Mouse (Mus musculus) gastrocnemius, postnatal 36 days (tissue): ENCODE results near the gene Atp1a1. TPM values are rescaled to one million over a fixed set of nuclear protein-coding genes. Genes with fewer than 3 reads are reported as not detected.

Experiments used
- DNase-seq, 2 experiments: peaks; one replicate each; pipeline ENCODE4 v3.0.0; 2022
- intact Hi-C: fragments of 180-260 bp; cut with DNase I; formaldehyde crosslinking; loops from one replicate; pipeline ENCODE4 v1.15.1; 2025
- total RNA-seq, 2 experiments: library from RNA; stranded (reverse); gene quantifications; 2 replicates each; pipeline ENCODE4 v1.2.3; 2021

Atp1a1 gene
- total RNA-seq, 2 experiments from 2014 or later, result 56.5 to 60.1 TPM

DNA sequence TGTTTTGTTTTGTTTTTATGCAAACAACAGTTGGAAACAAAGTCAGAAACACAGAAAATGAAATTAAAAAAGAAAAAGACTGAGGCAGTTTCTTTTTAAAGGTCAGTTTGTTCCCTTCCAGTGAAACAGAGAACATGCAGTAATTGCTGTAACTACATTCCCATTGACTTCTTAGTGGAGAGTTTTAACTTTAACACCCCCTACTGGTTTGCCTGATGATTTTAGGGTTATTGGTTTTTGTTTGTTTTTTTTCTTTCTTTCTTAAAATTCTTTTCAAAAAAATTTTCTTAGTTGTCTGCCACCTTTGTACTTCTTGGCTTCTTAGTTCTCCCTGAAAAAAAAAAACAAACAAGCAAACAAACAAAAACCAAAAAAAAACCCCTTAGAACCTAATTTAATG, 12.5 kb upstream of the Atp1a1 start:
- no peak for DNase-seq
- intact Hi-C loops, result loop anchor here (10.0 kb wide), 1 partner anchor 188 kb away; no protein-coding TSS in a partner anchor

DNA sequence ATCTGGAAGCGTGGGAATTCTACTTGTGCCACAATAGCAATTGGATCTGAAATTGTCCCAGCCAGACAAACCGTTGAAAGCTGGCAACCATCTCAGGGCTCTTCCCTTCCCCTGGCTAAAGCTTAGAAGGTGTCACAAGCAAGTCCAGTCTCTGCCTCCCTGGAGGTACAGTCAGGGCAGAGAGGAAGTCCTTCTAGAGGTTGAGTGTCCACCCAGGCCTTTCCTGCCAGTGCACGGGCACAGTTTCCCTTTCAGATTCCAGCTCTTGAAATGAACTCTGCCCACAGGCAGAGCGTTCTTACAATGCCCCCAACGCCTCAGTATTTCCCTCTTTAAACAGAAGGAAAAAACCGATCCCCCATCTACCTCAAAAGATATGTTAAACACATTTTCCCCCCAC, 11.4 kb upstream of the Atp1a1 start:
- no peak for DNase-seq
- intact Hi-C loops, result loop anchor here (10.0 kb wide), 1 partner anchor 189 kb away; no protein-coding TSS in a partner anchor

DNA sequence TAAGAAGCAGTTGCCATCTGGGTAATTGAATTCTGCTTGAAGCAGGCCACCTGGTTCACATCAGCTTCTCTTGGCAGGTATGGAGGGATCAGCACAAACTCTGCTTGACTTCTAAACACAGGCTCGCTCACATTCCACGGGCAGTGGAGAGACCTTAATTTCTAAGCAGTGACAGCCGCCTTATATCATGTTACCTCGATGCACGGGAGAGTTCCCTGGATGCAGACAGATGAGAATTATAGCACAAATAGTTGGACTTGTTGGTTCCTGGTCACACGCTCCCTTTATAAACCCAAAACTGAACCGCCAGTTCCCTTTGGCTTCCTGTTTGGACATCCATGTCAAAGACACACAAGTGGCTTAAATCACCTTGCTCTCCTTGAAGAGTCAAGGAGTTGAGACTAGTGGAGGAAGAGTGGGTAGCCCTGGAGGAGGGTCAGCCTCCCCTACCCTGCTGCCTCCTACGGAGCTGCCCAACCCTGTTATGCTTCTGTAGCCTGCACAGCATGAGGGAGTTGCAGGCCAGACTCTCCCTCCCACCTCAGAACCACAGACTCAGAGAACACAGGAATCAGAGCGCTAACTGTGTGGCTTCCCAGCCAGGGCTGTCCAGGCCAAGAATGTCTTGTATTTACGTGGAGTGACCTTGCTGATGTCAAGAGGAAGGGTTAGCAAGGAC, 7.5 kb upstream of the Atp1a1 start:
- intact Hi-C loops, result loop anchor here (10.0 kb wide), 1 partner anchor 193 kb away; no protein-coding TSS in a partner anchor

DNA sequence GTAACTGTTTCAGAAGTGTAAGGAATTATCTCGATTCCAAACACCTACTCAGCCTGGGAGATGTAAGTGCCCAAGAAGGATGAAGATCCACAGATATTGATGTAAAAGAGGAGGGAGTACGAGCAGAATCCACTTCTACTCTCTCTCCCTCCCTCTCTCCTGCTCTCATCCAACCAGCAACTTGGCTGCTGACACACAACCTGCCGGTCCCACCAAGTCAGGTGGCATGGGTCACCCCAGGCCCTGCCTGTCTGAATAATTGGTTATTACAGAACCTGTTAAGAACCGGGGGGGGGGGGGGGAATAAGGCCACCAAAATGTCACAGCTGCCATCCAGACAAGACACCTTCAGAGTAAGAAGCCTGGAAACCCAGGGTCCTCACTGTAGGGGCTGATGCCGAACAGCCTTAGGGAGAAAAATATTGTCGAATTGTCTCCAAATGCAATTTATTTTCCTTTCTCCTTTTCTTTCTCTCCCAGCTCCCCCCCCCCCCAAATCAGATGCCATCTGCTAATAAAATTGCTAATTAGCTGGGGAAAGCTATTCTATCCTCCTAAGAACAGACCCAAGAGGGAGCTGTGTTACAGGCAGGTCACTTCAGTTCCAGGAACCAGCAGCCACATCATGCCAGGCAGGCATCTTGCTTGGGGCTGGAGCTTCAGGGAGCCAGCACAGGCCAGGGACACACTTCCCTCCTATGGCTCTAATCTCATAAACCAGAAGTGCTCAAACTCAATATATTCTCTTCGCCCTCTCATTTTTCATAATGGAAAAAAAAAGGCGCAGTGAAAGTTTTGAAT, 6.7 kb upstream of the Atp1a1 start:
- no peak for DNase-seq
- intact Hi-C loops, result loop anchor here (10.0 kb wide), 1 partner anchor 194 kb away; no protein-coding TSS in a partner anchor

More for the DNA sequence above, 7.5 kb upstream of the Atp1a1 start:
- no peak for DNase-seq

DNA sequence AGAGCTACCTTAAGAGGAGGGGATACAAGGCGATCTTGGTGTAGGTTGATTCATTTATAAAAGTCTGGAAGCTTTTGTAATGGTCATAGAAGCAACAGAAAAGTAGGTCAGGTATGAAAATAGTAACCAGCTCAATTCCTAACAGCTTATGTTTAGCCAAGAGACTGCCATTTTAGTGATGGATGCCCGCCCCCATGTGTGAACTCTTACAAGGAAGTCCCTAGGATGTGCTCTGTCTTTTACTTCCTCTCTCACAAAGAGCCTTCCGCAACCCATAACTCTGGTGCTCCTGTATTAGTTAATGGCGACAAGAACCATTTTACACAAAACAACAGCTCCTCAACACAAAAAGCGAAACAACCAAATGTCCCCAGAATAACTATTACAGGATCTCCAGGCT, 4.8 kb upstream of the Atp1a1 start:
- no peak for DNase-seq
- intact Hi-C loops, result no loop called here

DNA sequence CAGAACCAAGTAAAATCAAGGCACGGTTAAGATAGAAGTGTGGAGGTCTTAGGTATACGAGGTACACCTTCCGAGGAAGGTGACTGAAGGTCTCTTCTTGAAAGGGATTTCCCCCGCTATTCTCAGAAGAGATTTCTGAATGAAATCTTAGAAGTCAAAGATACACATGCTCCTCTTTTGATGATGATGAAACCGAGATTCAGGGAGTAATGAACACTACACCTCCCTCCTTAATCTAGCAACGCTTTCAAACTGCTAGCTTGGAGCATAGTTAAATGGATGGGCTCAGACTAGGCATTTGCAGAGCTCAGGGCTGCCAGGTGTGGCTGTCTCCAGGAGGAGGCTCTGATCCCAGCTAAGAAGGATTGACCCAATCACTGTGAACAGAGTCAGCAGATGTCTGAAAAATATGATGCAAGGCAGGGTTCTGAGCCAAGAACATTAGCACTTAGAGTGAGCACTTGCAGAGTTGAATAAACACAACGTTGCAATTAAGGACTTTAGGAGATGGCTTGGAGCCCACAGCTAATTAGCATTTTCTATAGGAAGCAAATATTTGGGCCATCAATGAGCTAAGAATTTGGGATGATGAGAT, 2.5 kb upstream of the Atp1a1 start:
- intact Hi-C loops, result no loop called here
- DNase-seq, result no peak

DNA sequence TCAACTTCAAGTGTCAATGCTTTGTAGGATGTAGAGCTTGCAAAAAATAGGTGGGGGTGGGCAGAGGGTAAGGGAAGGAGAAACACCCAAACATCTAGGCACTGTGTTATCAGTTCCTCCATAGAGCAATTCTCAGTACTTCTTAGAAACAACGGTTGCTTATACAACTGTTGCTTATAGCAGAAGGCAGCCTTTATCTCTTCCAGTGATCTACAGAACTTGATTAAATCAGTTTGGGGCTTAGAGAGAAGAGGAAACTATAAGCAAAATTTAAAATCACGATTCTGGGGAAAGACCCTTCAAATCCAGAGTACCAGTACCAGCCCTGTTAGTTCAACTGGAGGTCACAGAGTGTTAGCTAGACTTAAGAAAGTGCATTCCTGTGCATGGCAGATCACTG, 1.2 kb upstream of the Atp1a1 start:
- DNase-seq, result no peak

DNA sequence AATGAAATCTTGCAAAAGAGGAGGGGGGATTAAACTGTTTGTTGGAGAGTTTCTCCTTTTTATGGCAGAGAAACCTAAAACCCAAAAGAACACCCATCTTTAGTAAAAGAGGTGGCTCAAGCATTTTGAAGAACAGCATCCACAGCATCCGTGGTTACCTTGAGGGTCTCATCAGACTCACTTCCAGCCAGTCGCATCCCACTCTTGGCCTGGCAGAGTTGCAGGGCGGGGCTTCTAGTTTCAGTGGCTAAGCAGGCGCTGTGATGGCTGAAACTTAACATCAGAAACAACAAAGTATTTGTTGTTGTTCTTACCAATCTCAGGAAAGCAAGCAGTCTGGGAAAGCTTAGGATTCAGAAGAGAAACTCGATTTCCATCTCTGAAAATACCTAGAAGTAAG, 807 bp upstream of the Atp1a1 start:
- no peak for DNase-seq
- intact Hi-C loops, result no loop called here

More for the DNA sequence above, 1.2 kb upstream of the Atp1a1 start:
- intact Hi-C loops, result no loop called here

DNA sequence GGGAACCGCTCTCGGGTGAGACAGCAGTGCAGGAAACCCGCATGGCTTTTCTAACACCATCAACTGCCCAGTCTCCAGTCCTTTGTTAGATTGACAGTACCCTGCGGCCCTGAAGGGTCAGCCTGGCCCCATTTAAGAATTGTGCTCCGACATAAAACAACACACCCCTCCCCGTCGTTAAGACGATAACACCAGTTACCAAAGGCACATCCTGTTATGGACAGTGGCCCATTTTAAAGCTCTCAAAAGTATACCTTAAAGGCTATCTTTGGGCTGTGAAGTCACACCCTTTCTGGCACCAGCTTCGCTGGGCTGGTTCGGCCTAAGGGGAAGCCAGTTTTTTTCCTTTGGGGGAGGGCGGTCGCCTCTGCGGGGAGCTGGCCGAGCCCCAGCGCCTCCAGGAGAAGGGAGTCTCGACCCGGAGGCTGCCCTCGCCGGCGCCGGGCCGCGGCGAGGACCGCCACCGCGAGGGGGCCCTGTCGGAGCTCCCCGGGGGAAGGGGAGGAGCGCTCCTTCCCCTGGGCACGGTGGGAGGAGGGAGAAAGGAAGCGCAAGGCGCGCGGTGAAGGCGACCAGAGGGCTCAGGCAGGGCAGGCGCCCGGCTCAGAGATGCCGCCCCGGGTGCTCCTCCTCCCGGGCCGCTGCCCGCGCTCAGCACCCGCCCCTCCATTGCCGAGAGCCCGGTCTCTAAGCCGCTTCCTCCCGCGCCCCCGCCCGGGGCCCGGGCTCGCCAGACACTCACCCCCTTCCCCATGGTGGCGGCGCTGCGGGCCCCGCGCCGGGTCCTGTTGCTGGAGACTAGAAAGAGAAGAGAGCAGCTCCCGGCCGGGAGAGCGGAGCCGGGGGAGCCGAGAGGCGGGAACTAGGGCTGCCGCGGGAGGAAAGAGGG, 579 bp downstream of the Atp1a1 start:
- peak; percentile 69 to 78 for DNase-seq
- intact Hi-C loops, result loop anchor here (5.0 kb wide), 2 partner anchors 52 to 97 kb away; no protein-coding TSS in a partner anchor

DNA sequence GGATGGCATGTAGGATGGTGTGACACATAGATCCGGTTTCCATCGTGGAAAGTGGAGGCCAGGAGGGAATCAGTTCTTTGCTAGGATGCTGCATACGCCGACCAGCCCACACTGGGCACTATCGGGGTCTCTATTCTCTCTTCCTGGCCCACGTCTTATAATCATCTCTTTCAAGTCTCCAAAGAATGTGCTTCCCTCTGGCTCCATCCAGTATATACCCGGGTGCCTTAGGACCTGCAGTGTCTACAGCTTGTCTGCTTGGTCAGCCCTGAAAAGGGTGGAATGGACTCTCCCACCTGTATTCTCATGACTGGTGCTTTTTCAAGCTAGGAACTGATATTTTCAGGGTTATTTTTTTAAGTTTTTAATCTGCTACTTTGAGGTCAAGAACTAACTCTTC, 1.3 kb downstream of the Atp1a1 start:
- DNase-seq, result no peak
- intact Hi-C loops, result loop anchor here (5.0 kb wide), 2 partner anchors 51 to 96 kb away; no protein-coding TSS in a partner anchor

DNA sequence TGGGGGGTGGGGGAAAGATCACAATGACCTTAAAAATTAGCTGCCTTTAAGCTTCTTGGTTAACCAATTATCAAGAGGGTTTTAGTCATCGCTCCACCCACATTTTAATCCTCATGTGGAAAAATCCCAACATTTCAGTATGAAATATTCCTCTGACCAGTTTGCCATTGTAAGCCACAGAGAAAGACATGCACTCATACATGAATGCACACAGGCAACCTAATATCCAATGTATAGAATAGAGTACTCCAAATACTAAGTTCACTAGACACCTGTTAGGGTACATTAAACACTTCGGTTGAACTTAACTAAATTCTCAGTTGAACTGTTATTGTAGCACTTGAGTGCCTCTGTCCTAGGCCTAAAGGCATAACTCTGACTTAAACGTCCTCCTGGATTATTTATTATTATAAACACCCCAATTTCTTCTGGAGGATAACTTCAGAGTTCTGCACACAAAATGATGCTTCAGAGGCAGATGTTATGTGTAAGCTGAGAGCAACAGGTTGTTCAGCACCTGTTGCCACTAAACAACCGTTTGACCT, 1.9 kb downstream of the Atp1a1 start:
- no peak for DNase-seq
- intact Hi-C loops, result loop anchor here (5.0 kb wide), 2 partner anchors 50 to 95 kb away; no protein-coding TSS in a partner anchor

DNA sequence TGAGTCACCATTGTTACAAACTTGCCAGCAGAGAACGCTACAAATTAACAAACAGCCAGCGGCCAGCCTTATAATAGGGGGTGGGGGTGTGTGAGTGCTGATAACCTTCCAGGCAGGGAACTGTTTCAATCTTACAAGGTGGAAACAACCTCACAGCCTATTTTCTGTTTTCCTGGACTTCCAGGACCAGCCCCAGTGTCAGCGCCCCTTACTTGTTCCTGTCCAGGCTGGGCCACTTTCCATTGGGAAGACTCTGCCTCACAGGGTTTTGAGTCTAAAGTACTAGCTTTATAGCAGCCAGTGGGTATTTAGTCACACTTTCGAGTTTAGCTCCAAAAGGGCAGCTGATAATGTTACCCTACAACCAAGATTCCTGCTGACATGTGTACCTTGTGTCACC, 2.8 kb downstream of the Atp1a1 start:
- intact Hi-C loops, result loop anchor here (5.0 kb wide), 2 partner anchors 49 to 94 kb away; no protein-coding TSS in a partner anchor
- DNase-seq, result no peak

DNA sequence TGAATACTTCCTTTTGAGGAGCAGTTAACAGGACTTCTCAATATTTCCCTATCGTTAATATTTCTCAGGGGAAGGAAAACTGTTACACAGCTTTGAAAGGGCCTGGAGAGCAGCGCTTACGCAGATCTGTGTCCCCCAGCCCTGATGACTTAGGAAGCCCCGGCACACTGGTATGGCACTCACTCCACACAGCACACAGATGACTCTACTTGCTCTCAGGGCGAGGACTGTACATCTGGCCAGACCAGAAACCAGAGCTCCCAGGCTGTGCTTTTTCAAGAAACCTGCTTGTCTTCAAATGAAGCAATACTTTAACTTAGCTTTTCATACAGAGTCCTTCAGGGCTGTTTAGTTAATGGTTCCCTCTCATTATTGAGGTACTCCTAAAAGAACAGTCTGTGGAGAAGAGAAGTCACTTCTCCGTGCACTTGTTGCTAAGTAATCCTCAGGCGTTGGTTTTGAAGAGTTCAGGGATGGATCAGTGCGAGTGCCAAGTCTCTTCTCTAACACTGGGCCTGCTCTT, 3.4 kb downstream of the Atp1a1 start:
- intact Hi-C loops, result loop anchor here (5.0 kb wide), 2 partner anchors 49 to 94 kb away; no protein-coding TSS in a partner anchor

DNA sequence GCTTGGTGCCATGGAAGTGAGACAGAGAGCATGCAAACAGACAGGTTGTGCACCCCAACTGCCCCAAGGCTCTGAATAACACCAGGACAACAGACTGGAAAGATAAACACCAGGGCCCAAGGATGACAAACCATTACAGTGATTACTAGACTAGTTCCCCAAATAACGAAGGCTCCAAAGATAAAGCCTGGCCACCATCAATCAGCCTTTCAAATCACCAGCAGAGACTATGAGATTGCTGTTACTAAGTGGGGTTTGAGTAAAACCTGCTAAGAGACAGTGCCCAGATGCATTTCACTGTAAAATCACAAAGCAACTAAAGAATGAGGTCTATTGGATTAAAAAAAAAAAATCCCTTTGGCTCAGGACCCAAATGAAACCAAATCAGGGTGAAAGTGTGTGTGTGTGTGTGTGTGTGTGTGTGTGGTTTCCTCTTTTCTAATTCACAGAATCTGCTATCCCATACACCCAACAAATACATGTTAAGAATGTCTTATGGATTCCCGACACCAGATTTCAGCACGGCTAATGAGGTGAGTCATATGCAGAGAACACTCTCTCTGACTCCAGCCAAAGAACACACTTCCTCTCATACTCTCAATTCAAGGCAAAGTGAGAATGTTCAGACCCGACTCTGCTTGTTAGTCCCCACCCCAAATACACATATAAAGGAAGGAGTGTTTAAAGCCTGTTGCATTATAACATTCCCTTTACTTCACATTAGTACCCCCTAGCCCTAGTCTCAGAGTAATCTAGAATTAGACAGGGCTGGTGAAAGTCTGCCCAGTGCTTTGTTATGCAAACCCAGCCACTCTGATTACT, 4.4 kb downstream of the Atp1a1 start:
- intact Hi-C loops, result loop anchor here (5.0 kb wide), 2 partner anchors 48 to 93 kb away; no protein-coding TSS in a partner anchor
- no peak for DNase-seq

More for the DNA sequence above, 3.4 kb downstream of the Atp1a1 start:
- no peak for DNase-seq

DNA sequence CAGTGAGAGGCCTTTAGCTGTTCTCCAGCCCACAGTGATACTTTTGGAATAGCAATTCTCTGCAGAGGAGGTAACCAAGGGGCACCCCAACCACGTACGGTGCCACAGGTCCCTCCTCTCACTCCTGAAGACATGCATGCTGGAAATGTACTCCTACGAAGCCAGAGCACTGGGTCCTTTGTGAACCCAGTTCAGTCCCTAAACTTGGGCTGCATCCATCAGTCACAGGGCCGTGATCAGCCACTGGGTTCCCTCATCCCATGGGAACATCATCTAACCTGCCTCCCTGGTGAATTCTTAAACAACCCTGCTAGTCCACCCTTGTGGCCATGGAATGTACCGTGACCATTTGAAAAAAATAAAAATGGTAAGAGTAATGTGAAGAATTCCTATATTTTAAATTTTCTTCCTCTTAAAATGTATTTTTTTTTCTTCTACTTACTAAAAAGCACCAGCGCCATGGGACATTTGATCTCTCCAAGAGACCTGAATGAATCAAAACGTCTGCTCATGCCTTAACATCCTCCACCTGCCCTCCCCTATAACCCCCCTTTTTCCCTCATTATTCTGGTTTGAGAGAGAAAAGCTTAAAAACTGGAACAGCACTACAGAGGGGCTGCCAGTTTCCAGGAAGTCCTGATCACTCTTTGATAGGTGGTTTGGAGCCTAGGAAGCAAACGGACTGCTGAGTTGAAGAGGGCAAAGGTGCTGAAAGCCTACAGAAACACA, 5.1 kb downstream of the Atp1a1 start:
- peak in 1 of 2 experiments; percentile 10 for DNase-seq
- intact Hi-C loops, result no loop called here

DNA sequence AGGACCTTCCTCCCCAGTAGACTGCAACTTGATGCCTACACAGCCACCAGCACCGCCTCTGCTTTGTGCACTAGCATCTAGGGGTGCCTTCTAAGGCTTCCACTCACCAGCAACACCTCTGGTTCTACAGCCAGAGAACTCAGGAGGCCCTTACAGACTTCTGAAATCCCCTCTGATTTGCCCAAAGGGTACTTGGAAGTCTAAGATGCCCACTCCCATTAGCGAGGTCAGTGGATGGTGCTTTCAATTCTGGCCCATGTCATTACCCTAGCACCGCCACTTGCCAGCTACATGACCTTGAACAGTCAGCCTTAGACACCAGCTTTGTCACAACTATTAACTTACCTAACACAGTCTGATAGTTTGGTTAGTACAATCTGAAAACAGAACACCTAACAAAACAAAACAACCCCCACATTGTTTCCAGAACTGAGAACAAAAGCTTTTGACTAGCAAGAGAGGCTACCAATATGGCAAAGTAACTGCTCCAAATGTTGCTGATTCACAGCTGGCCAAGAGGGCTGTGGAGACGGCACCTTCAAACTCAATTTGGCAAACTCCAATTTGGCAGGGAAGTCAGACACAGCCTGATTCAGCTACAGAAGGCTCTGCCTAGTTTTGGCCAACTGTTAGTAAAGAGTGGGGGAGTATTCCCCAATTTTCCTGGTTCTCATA, 6.1 kb downstream of the Atp1a1 start:
- peak in 1 of 2 experiments; percentile 8 for DNase-seq
- intact Hi-C loops, result no loop called here
